Mouse (Mus musculus) myocyte (in vitro differentiated cells): ENCODE data around the gene Ang5.

Source experiments
- E2F4 ChIP-seq: IDR thresholded peaks from one replicate; pipeline ENCODE4 v1.6.1; 2011; ENCODE audit warnings: mild to moderate bottlenecking, control low read depth, moderate library complexity; ENCODE audit not compliant: insufficient read depth
- MAX ChIP-seq: IDR thresholded peaks from one replicate; pipeline ENCODE4 v1.6.1; 2011; ENCODE audit warnings: low read depth, mild to moderate bottlenecking, control low read depth
- MYOD1 ChIP-seq, 3 experiments: IDR thresholded peaks; one replicate each; pipeline ENCODE4 v1.6.1; 2011; ENCODE audit warnings: control low read depth in 2 of 3, low read depth in 2 of 3, mild to moderate bottlenecking in 2 of 3, moderate library complexity in 1 of 3; ENCODE audit not compliant: insufficient read length in 2 of 3, control insufficient read depth in 1 of 3
- MYOG ChIP-seq, 3 experiments: IDR thresholded peaks; one replicate each; pipeline ENCODE4 v1.6.1; 2011; ENCODE audit warnings: control low read depth in 2 of 3, low read depth in 2 of 3, mild to moderate bottlenecking in 2 of 3; ENCODE audit not compliant: insufficient read length in 2 of 3, control insufficient read depth in 1 of 3, insufficient read depth in 1 of 3
- POLR2A ChIP-seq: IDR thresholded peaks from one replicate; pipeline ENCODE4 v1.6.1; 2011; ENCODE audit warnings: low read depth, mild to moderate bottlenecking, control low read depth, moderate library complexity; ENCODE audit not compliant: insufficient read length
- POLR2AphosphoS2 ChIP-seq: IDR thresholded peaks from one replicate; pipeline ENCODE4 v1.6.1; 2011; ENCODE audit warnings: low read depth, control low read depth; ENCODE audit not compliant: insufficient read length
- REST ChIP-seq: IDR thresholded peaks from one replicate; pipeline ENCODE4 v1.6.1; 2011; ENCODE audit warnings: mild to moderate bottlenecking, control low read depth, moderate library complexity; ENCODE audit not compliant: insufficient read depth, insufficient read length
- SRF ChIP-seq: IDR thresholded peaks from one replicate; pipeline ENCODE4 v1.6.1; 2011; ENCODE audit warnings: low read depth; ENCODE audit not compliant: control insufficient read depth, insufficient read length
- TCF12 ChIP-seq: IDR thresholded peaks from one replicate; pipeline ENCODE4 v1.6.1; 2011; ENCODE audit warnings: mild to moderate bottlenecking, control low read depth; ENCODE audit not compliant: poor library complexity, insufficient read depth, severe bottlenecking
- TCF3 ChIP-seq: IDR thresholded peaks from one replicate; pipeline ENCODE4 v1.6.1; 2011; ENCODE audit warnings: low read depth, control low read depth; ENCODE audit not compliant: insufficient read length
- USF1 ChIP-seq: IDR thresholded peaks from one replicate; pipeline ENCODE4 v1.6.1; 2011; ENCODE audit warnings: low read depth, mild to moderate bottlenecking, control low read depth, moderate library complexity

DNA sequence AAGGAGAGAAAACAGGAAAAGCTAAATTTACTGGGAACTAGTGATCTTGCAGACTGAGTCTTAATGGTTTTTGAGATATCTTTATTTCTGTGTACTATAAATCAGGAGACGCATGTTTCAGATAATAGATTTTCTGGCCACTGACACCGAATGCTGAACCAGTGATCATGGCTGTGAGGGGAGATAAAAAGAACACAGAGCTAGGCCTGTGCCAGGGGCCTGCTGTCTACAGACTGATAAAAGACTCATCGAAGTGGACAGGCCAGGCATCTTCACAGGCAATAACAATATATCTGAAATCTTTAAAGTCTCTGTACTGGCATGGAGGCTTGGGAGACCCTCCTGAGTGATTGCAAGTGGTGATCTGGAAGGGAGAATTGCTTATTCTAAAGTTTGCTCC, 44.7 kb downstream of the Ang5 start:
- TF ChIP-seq POLR2A (no peak), TCF12 (no peak), POLR2AphosphoS2 (no peak), MAX (no peak), MYOG (IDR thresholded peaks at IDR 0.05; ENCODE audit: control insufficient read depth in 1 of 3, insufficient read depth in 1 of 3, insufficient read length in 2 of 3, low read depth in 2 of 3) (no peak), SRF (no peak), REST (no peak), USF1 (no peak), TCF3 (no peak), E2F4 (no peak), MYOD1 (IDR thresholded peaks at IDR 0.05; ENCODE audit: control insufficient read depth in 1 of 3, insufficient read length in 2 of 3, low read depth in 2 of 3) (no peak)
